Comparison of ENCODE assay signal across 11 mouse cellular contexts in genomic region chr1:91978443-91978842, GRCm38 (mm10).
A peak's percentile ranks its signal among the peaks of the same experiment; 100 is the strongest.
DNase-seq lines count a peak whose midpoint lies in the region; ATAC-seq lines count a peak whose summit lies in the region.
"Had no signal": no experiment of that assay in that cellular context is flagged by ENCODE, and none has a peak within 500 bp of the region (broad histone marks: within the 10 kb centered on the region; RNA-seq: fewer than 3 reads in every experiment).

No protein-coding gene starts in this region.

- peaks cover 61% of the 10 kb centered on the region for H3K36me3 ChIP-seq in heart, embryonic 10.5 days
- H3K36me3 ChIP-seq in embryonic facial prominence, embryonic 14.5 days (ENCODE audit: control insufficient read depth, insufficient read depth, low read length): peaks cover 70% of the 10 kb centered on the region
- peaks cover 40% of the 10 kb centered on the region for H3K36me3 ChIP-seq in kidney, embryonic 16.5 days (ENCODE audit: insufficient read depth, low read length)

- ATAC-seq in embryonic facial prominence, embryonic 14.5 days (ENCODE audit: low read depth): peak; percentile 81; the same call in 1 of the 2 replicates
- peak; percentile 73; the same call in 1 of the 2 replicates for ATAC-seq in megakaryocyte-erythroid progenitor cell, adult 5-6 weeks (replicated peaks; ENCODE audit: low FRiP score, low TSS enrichment, poor library complexity, severe bottlenecking)
- no peak for ATAC-seq in kidney, embryonic 16.5 days (ENCODE audit: low FRiP score, low TSS enrichment)
- ATAC-seq: Patski had no signal

- H3K27me3 ChIP-seq in heart, embryonic 10.5 days (ENCODE audit: insufficient read depth, poor library complexity, severe bottlenecking): no peaks in the 10 kb centered on the region
- no peaks in the 10 kb centered on the region for H3K27me3 ChIP-seq in embryonic facial prominence, embryonic 14.5 days (replicated peaks; ENCODE audit: control insufficient read depth, insufficient read depth, low read length)
- no peaks in the 10 kb centered on the region for H3K27me3 ChIP-seq in kidney, embryonic 16.5 days (ENCODE audit: insufficient read depth, low read length)
- H3K27me3 ChIP-seq: liver, embryonic 13.5 days; Patski had no signal

- H3K27ac ChIP-seq in heart, embryonic 10.5 days: no peak overlapping the region
- no peak overlapping the region for H3K27ac ChIP-seq in embryonic facial prominence, embryonic 14.5 days (replicated peaks; ENCODE audit: low read depth, low read length)
- H3K27ac ChIP-seq in kidney, embryonic 16.5 days (ENCODE audit: low read length): no peak overlapping the region
- H3K27ac ChIP-seq: liver, embryonic 13.5 days had no signal

- no peak overlapping the region for H3K4me3 ChIP-seq in heart, embryonic 10.5 days
- no peak overlapping the region for H3K4me3 ChIP-seq in embryonic facial prominence, embryonic 14.5 days (ENCODE audit: low read depth, low read length)
- no peak overlapping the region for H3K4me3 ChIP-seq in kidney, embryonic 16.5 days (ENCODE audit: low read length)
- H3K4me3 ChIP-seq: erythroblast, embryonic 14.5 days; liver, embryonic 13.5 days had no signal

- 60% methylated on average over 3 of the region's 3 CpGs for WGBS in heart, embryonic 10.5 days
- WGBS in embryonic facial prominence, embryonic 14.5 days: 55% methylated on average over 3 of the region's 3 CpGs
- WGBS in kidney, embryonic 16.5 days: 72% methylated on average over 3 of the region's 3 CpGs

- no peak overlapping the region for H3K4me2 ChIP-seq in embryonic facial prominence, embryonic 14.5 days (ENCODE audit: low read depth, low read length)
- no peak overlapping the region for H3K4me2 ChIP-seq in kidney, embryonic 16.5 days (replicated peaks; ENCODE audit: low read depth, low read length)
- H3K4me2 ChIP-seq: liver, embryonic 13.5 days had no signal

- no peak overlapping the region for H3K9ac ChIP-seq in embryonic facial prominence, embryonic 14.5 days (ENCODE audit: low read depth, low read length)
- no peak overlapping the region for H3K9ac ChIP-seq in kidney, embryonic 16.5 days (replicated peaks; ENCODE audit: low read length)
- H3K9ac ChIP-seq: liver, embryonic 13.5 days had no signal

- no peaks in the 10 kb centered on the region for H3K9me3 ChIP-seq in heart, embryonic 10.5 days
- no peaks in the 10 kb centered on the region for H3K9me3 ChIP-seq in embryonic facial prominence, embryonic 14.5 days (ENCODE audit: control insufficient read depth, low read length)
- H3K9me3 ChIP-seq in kidney, embryonic 16.5 days (ENCODE audit: low read length): no peaks in the 10 kb centered on the region
- H3K9me3 ChIP-seq: liver, embryonic 13.5 days had no signal

- H3K4me1 ChIP-seq in heart, embryonic 10.5 days: peaks cover 18% of the 10 kb centered on the region
- no peaks in the 10 kb centered on the region for H3K4me1 ChIP-seq in embryonic facial prominence, embryonic 14.5 days (ENCODE audit: control insufficient read depth, insufficient read depth, low read length)
- no peaks in the 10 kb centered on the region for H3K4me1 ChIP-seq in kidney, embryonic 16.5 days (ENCODE audit: insufficient read depth, low read length)
- H3K4me1 ChIP-seq: liver, embryonic 13.5 days had no signal

- DNase-seq in heart, adult 11 months: peak; percentile 96
- DNase-seq in heart, embryonic 10.5 days (ENCODE audit: low spot score): no peak
- DNase-seq in R1 (ENCODE audit: low read depth, low spot score): peak; percentile 21
- DNase-seq in embryonic facial prominence, embryonic 14.5 days (ENCODE audit: low spot score): no peak
- no peak for DNase-seq in right cerebral cortex, adult 18-20 months
- DNase-seq in natural killer cell, adult 2 months (ENCODE audit: low spot score in 2 of 2): no peak
- DNase-seq: liver, embryonic 13.5 days had no signal

Comparison
In these comparisons a context has a peak if more than half of its experiments do, and no peak if none do; other contexts are left out.
1. DNase-seq: peak in heart, adult 11 months (single experiment) and R1 (single experiment); none in heart, embryonic 10.5 days (single experiment), embryonic facial prominence, embryonic 14.5 days (single experiment), right cerebral cortex, adult 18-20 months (single experiment) and natural killer cell, adult 2 months (0 of 2).